Mouse (Mus musculus) kidney, adult 9 months (tissue): ENCODE data around the gene Pcsk4.

ENCODE experiments used
- DNase-seq: peaks from one replicate; pipeline ENCODE4 v3.0.0; 2022

Pcsk4 gene

GRCm38 (mm10) chr10:80321670-80322581 is 7.4 kb downstream of the Pcsk4 start:
- DNase-seq, result no peak

- DNase-seq, result no peak
Measured at GRCm38 (mm10) chr10:80321014-80321669, 8.2 kb downstream of the Pcsk4 start.

GRCm38 (mm10) chr10:80320340-80320760 is 8.9 kb downstream of the Pcsk4 start, which contains the start of gene 2310011J03Rik:
TSS of gene 2310011J03Rik (minus strand) at chr10:80320537.
- peak; percentile 96 for DNase-seq

GRCm38 (mm10) chr10:80317011-80317410 is 12.3 kb downstream of the Pcsk4 start:
- no peak for DNase-seq

GRCm38 (mm10) chr10:80316359-80316781 is 12.9 kb downstream of the Pcsk4 start:
- no peak for DNase-seq

- no peak for DNase-seq
Measured at GRCm38 (mm10) chr10:80315315-80315714, 14.0 kb downstream of the Pcsk4 start.

GRCm38 (mm10) chr10:80314494-80315001 is 14.8 kb downstream of the Pcsk4 start:
- DNase-seq, result no peak

- no peak for DNase-seq
Measured at GRCm38 (mm10) chr10:80313627-80314201, 15.6 kb downstream of the Pcsk4 start.

GRCm38 (mm10) chr10:80312586-80313504 is 16.5 kb downstream of the Pcsk4 start:
- DNase-seq, result no peak

- DNase-seq, result no peak
Measured at GRCm38 (mm10) chr10:80311560-80311959, 17.7 kb downstream of the Pcsk4 start.

- DNase-seq, result peak; percentile 57
Measured at GRCm38 (mm10) chr10:80304862-80305261, 24.4 kb downstream of the Pcsk4 start.

- DNase-seq, result no peak
Measured at GRCm38 (mm10) chr10:80304458-80304857, 24.8 kb downstream of the Pcsk4 start.

GRCm38 (mm10) chr10:80302471-80302881 is 26.8 kb downstream of the Pcsk4 start:
- DNase-seq, result peak; percentile 71

- DNase-seq, result no peak
Measured at GRCm38 (mm10) chr10:80302082-80302355, 27.3 kb downstream of the Pcsk4 start.

- DNase-seq, result no peak
Measured at GRCm38 (mm10) chr10:80301256-80302081, 27.8 kb downstream of the Pcsk4 start.

GRCm38 (mm10) chr10:80300672-80301181 is 28.6 kb downstream of the Pcsk4 start:
- no peak for DNase-seq

- no peak for DNase-seq
Measured at GRCm38 (mm10) chr10:80299824-80300223, 29.5 kb downstream of the Pcsk4 start.

- DNase-seq, result no peak
Measured at GRCm38 (mm10) chr10:80299301-80299700, 30.0 kb downstream of the Pcsk4 start.

GRCm38 (mm10) chr10:80298571-80299281 is 30.6 kb downstream of the Pcsk4 start:
- DNase-seq, result no peak

- no peak for DNase-seq
Measured at GRCm38 (mm10) chr10:80297526-80298133, 31.7 kb downstream of the Pcsk4 start.
